Mouse (Mus musculus): Measurements from ENCODE around the gene Zfp37. TPM values are rescaled to one million over a fixed set of nuclear protein-coding genes. Genes with fewer than 3 reads are reported as not detected.

Gene Zfp37
- 0.17 TPM for polyA plus RNA-seq (2017; shearing (Covaris generic))

DNA sequence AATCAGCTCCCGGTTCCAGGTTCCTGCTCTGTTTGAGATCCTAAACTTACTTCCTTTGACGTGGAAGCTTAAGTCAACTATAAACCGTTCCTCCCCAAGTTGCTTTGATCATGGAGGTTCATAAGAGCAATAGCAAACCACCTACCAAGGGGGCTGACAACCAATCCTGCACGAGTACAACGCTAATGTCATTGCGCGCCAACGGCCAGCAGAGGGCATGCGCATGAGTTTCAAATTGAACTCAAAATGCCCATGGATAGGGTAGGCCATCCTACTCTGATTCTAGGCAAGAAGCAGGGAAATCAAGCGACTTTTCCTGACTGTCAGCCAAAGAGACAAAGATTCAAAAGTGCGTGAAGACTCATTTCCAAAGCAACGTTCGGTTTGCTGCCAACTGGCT, at the start of gene Zfp37:
Gene Zfp37, minus strand, starts transcription at position 279 of the 400 bp plus-strand sequence.

DNA sequence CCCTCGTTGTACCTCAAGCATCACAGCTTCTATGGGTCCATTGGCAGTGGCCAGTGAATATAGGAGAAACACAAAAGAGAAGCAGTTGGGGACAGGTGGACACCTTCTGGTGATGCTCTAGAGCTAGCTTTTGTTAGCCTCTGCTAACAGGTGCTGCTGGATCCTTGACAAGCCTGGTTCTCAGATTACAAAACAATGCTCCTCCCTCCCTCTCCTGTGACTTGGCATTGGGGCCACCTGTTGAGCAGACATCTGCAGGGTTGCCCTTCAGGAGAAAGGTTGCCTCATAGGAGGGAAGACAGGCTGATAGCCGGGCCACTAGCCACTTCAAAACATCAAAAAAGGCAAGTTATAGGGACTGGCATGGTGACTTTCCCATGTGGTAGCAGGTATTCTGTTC, 31.4 kb upstream of the Zfp37 start, which contains the start of gene Slc31a2:
Gene Slc31a2, plus strand, starts transcription at position 287 of the 400 bp plus-strand sequence.

DNA sequence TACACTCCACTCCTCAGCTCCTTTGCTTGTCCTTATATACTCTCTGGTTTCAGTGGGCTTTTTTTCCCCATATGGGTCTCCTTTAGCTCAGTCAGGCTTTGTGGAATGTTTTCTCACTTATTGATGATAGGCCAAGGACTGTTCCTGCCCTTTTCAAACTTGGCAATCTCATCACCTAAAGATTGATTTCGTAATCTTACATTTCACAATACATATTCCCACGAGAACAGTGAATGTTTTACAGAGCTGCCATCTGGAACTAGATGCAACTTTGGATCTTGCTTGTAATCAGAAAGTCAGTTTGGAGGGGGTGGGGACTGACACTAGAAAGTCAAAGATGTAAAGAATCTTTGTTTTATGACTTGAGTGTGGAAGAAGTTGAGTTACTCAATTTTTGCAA, 80.0 kb downstream of the Zfp37 start, which contains the start of gene Mup21:
Gene Mup21, minus strand, starts transcription at position 53 of the 400 bp plus-strand sequence.

Other genes with a start within 250 kb of the Zfp37 start
- not detected for gene Mup20, start 176.9 kb downstream of the Zfp37 start, polyA plus RNA-seq (2017; shearing (Covaris generic))
- not detected for gene Mup3, start 143.7 kb downstream of the Zfp37 start, polyA plus RNA-seq (2017; shearing (Covaris generic))
- gene Mup21, start 80.2 kb downstream of the Zfp37 start, polyA plus RNA-seq (2017; shearing (Covaris generic)), result not detected
- gene Slc31a2, start 31.5 kb upstream of the Zfp37 start, polyA plus RNA-seq (2017; shearing (Covaris generic)), result 20.9 TPM
- gene Fkbp15, start 129.5 kb upstream of the Zfp37 start, polyA plus RNA-seq (2017; shearing (Covaris generic)), result 71.1 TPM
- gene Slc31a1, start 129.7 kb upstream of the Zfp37 start, polyA plus RNA-seq (2017; shearing (Covaris generic)), result 10.3 TPM
- gene Cdc26, start 177.6 kb upstream of the Zfp37 start, polyA plus RNA-seq (2017; shearing (Covaris generic)), result 109 TPM
- gene Prpf4, start 177.8 kb upstream of the Zfp37 start, polyA plus RNA-seq (2017; shearing (Covaris generic)), result 28.3 TPM
- not detected for gene Rnf183, start 204.2 kb upstream of the Zfp37 start, polyA plus RNA-seq (2017; shearing (Covaris generic))
- 0.84 TPM for gene Wdr31, start 239.8 kb upstream of the Zfp37 start, polyA plus RNA-seq (2017; shearing (Covaris generic))
- gene Bspry, start 249.0 kb upstream of the Zfp37 start, polyA plus RNA-seq (2017; shearing (Covaris generic)), result 4.7 TPM